ENCODE assay signal across 19 mouse cellular contexts in genomic region chr12:111447898-111448760, GRCm38 (mm10). TPM values are rescaled to one million over a fixed set of nuclear protein-coding genes. Genes with fewer than 3 reads are reported as not detected.
DNase-seq lines count a peak whose midpoint lies in the region; ATAC-seq lines count a peak whose summit lies in the region.
"Had no signal": no experiment of that assay in that cellular context is flagged by ENCODE, and none has a peak within 500 bp of the region (broad histone marks: within the 10 kb centered on the region; RNA-seq: fewer than 3 reads in every experiment).

No protein-coding gene starts in this region.

- peaks cover 69% of the 10 kb centered on the region for H3K4me1 ChIP-seq in heart, embryonic 10.5 days
- peaks cover 61% of the 10 kb centered on the region for H3K4me1 ChIP-seq in heart, embryonic 12.5 days (replicated peaks)
- H3K4me1 ChIP-seq in liver, embryonic 12.5 days: peaks cover 78% of the 10 kb centered on the region
- no peaks in the 10 kb centered on the region for H3K4me1 ChIP-seq in midbrain, embryonic 14.5 days (ENCODE audit: control insufficient read depth, insufficient read depth, low read length)
- peaks cover 7% of the 10 kb centered on the region; the same call in 1 of the 2 replicates for H3K4me1 ChIP-seq in forebrain, embryonic 16.5 days (replicated peaks; ENCODE audit: control insufficient read depth, insufficient read depth, low read length)

- peaks cover 98% of the 10 kb centered on the region for H3K27me3 ChIP-seq in heart, embryonic 10.5 days (ENCODE audit: insufficient read depth, poor library complexity, severe bottlenecking)
- peaks cover 99% of the 10 kb centered on the region for H3K27me3 ChIP-seq in heart, embryonic 12.5 days (replicated peaks)
- H3K27me3 ChIP-seq in liver, embryonic 12.5 days (replicated peaks): peaks cover 66% of the 10 kb centered on the region
- peaks cover 72% of the 10 kb centered on the region for H3K27me3 ChIP-seq in midbrain, embryonic 14.5 days (ENCODE audit: control insufficient read depth, insufficient read depth, low read length)
- peaks cover 81% of the 10 kb centered on the region for H3K27me3 ChIP-seq in forebrain, embryonic 16.5 days (replicated peaks; ENCODE audit: control insufficient read depth, insufficient read depth, low read length)

- 35% methylated on average over 22 of the region's 22 CpGs for WGBS in heart, embryonic 10.5 days
- WGBS in heart, embryonic 12.5 days: 34% methylated on average over 22 of the region's 22 CpGs
- WGBS in liver, embryonic 12.5 days (ENCODE audit: insufficient replicate concordance): 75% methylated on average over 22 of the region's 22 CpGs
- WGBS in midbrain, embryonic 14.5 days: 14% methylated on average over 22 of the region's 22 CpGs
- 11% methylated on average over 22 of the region's 22 CpGs for WGBS in forebrain, embryonic 16.5 days

- no peak for DNase-seq in heart, embryonic 10.5 days (ENCODE audit: low spot score)
- no peak for DNase-seq in liver
- peak; percentile 38 for DNase-seq in kidney, postnatal 10 days
- no peak for DNase-seq in midbrain, embryonic 14.5 days
- no peak for DNase-seq in layer of hippocampus, adult 18-20 months (ENCODE audit: low spot score in 2 of 2)
- DNase-seq: adrenal gland, adult 8-10 months; cerebellum, adult 9-10 months; heart, postnatal 14 days; spleen, adult 18-20 months; thymus, postnatal 4 days had no signal

- no peak overlapping the region for H3K27ac ChIP-seq in heart, embryonic 10.5 days
- H3K27ac ChIP-seq in heart, embryonic 12.5 days (ENCODE audit: poor library complexity, severe bottlenecking): no peak overlapping the region
- no peak overlapping the region for H3K27ac ChIP-seq in liver, embryonic 12.5 days
- H3K27ac ChIP-seq in midbrain, embryonic 14.5 days (replicated peaks; ENCODE audit: low read depth, low read length): no peak overlapping the region
- H3K27ac ChIP-seq in forebrain, embryonic 16.5 days (ENCODE audit: low read length): no peak overlapping the region
- H3K27ac ChIP-seq: forebrain, embryonic 15.5 days; neural tube, embryonic 15.5 days; stomach, postnatal 0 days had no signal

- peaks cover 11% of the 10 kb centered on the region for H3K36me3 ChIP-seq in heart, embryonic 10.5 days
- no peaks in the 10 kb centered on the region for H3K36me3 ChIP-seq in heart, embryonic 12.5 days
- H3K36me3 ChIP-seq in liver, embryonic 12.5 days: peaks cover 88% of the 10 kb centered on the region
- H3K36me3 ChIP-seq in midbrain, embryonic 14.5 days (ENCODE audit: control insufficient read depth, insufficient read depth, low read length): no peaks in the 10 kb centered on the region
- H3K36me3 ChIP-seq in forebrain, embryonic 16.5 days (ENCODE audit: control insufficient read depth, insufficient read depth): no peaks in the 10 kb centered on the region
- H3K36me3 ChIP-seq: forebrain, embryonic 15.5 days; neural tube, embryonic 15.5 days had no signal

- H3K9me3 ChIP-seq in heart, embryonic 10.5 days: no peaks in the 10 kb centered on the region
- no peaks in the 10 kb centered on the region for H3K9me3 ChIP-seq in heart, embryonic 12.5 days (replicated peaks)
- H3K9me3 ChIP-seq in liver, embryonic 12.5 days (replicated peaks): no peaks in the 10 kb centered on the region
- H3K9me3 ChIP-seq in midbrain, embryonic 14.5 days (ENCODE audit: control insufficient read depth, low read length): no peaks in the 10 kb centered on the region
- H3K9me3 ChIP-seq in forebrain, embryonic 16.5 days (ENCODE audit: control insufficient read depth, low read length): no peaks in the 10 kb centered on the region
- H3K9me3 ChIP-seq: forebrain, embryonic 15.5 days; liver, embryonic 15.5 days; neural tube, embryonic 15.5 days had no signal

- 0 out of 2 replicates have a peak overlapping the region, but pooled peaks have one; percentile 25 for H3K4me3 ChIP-seq in heart, embryonic 10.5 days
- no peak overlapping the region for H3K4me3 ChIP-seq in heart, embryonic 12.5 days
- no peak overlapping the region for H3K4me3 ChIP-seq in liver, embryonic 12.5 days
- no peak overlapping the region for H3K4me3 ChIP-seq in midbrain, embryonic 14.5 days (replicated peaks; ENCODE audit: low read depth, low read length)
- H3K4me3 ChIP-seq in forebrain, embryonic 16.5 days (replicated peaks; ENCODE audit: low read length): no peak overlapping the region
- H3K4me3 ChIP-seq: forebrain, embryonic 15.5 days; liver, embryonic 15.5 days; neural tube, embryonic 15.5 days had no signal

- H3K4me2 ChIP-seq in heart, embryonic 12.5 days: no peak overlapping the region
- 0 out of 2 replicates have a peak overlapping the region, but pooled peaks have one; percentile 84 for H3K4me2 ChIP-seq in liver, embryonic 12.5 days
- no peak overlapping the region for H3K4me2 ChIP-seq in midbrain, embryonic 14.5 days (ENCODE audit: low read length)
- no peak overlapping the region for H3K4me2 ChIP-seq in forebrain, embryonic 16.5 days (ENCODE audit: low read length)
- H3K4me2 ChIP-seq: forebrain, embryonic 15.5 days; liver, embryonic 15.5 days; neural tube, embryonic 15.5 days had no signal

- ATAC-seq in heart, embryonic 12.5 days (ENCODE audit: insufficient number of reproducible peaks, low FRiP score): no peak
- ATAC-seq in liver, embryonic 12.5 days: no peak
- ATAC-seq in midbrain, embryonic 14.5 days (ENCODE audit: low FRiP score, low TSS enrichment): no peak
- ATAC-seq in forebrain, embryonic 16.5 days: no peak
- ATAC-seq: forebrain, embryonic 15.5 days had no signal

- H3K9ac ChIP-seq in heart, embryonic 12.5 days: no peak overlapping the region
- H3K9ac ChIP-seq in liver, embryonic 12.5 days: no peak overlapping the region
- no peak overlapping the region for H3K9ac ChIP-seq in midbrain, embryonic 14.5 days (replicated peaks; ENCODE audit: low read length)
- H3K9ac ChIP-seq in forebrain, embryonic 16.5 days (replicated peaks; ENCODE audit: low read depth, low read length): no peak overlapping the region
- H3K9ac ChIP-seq: forebrain, embryonic 15.5 days; liver, embryonic 15.5 days; neural tube, embryonic 15.5 days had no signal

RNA-seq across cellular contexts. Expression of gene Tnfaip2, which starts 5.9 kb away (rescaled TPM):
- 12.1 and 12.8 TPM in 2 replicates for polyA plus RNA-seq in heart, embryonic 10.5 days (2016; fragmentation: Nextera tagmentation; extraction: Ambion mirVana)
- 7.4 and 12.0 TPM in 2 replicates for polyA plus RNA-seq in heart, embryonic 12.5 days (2016; fragmentation: Nextera tagmentation; extraction: Ambion mirVana)
- 88.6 and 94.9 TPM in 2 replicates for polyA plus RNA-seq in liver, embryonic 12.5 days (2016; fragmentation: Nextera tagmentation; extraction: Ambion mirVana)
- polyA plus RNA-seq in midbrain, embryonic 14.5 days (2014; fragmentation: Nextera tagmentation; extraction: Ambion mirVana): 0.28 and 0.82 TPM in 2 replicates
- 0.63 and 0.84 TPM in 2 replicates for polyA plus RNA-seq in forebrain, embryonic 16.5 days (2015; fragmentation: Nextera tagmentation; extraction: Ambion mirVana)
- 1 to 10 TPM in 1 of 2 experiments, under 1 TPM in 1; 0.30 to 1.7 TPM for total RNA-seq in layer of hippocampus, adult 18-20 months (2021)

RNA-seq across cellular contexts. Expression of gene Exoc3l4, which starts 31.3 kb away (rescaled TPM):
- polyA plus RNA-seq in heart, embryonic 10.5 days (2016; fragmentation: Nextera tagmentation; extraction: Ambion mirVana): 14.5 and 14.6 TPM in 2 replicates
- polyA plus RNA-seq in heart, embryonic 12.5 days (2016; fragmentation: Nextera tagmentation; extraction: Ambion mirVana): 8.5 and 10.1 TPM in 2 replicates
- polyA plus RNA-seq in liver, embryonic 12.5 days (2016; fragmentation: Nextera tagmentation; extraction: Ambion mirVana): 15.5 and 18.2 TPM in 2 replicates
- polyA plus RNA-seq in midbrain, embryonic 14.5 days (2014; fragmentation: Nextera tagmentation; extraction: Ambion mirVana): 1.6 and 2.1 TPM in 2 replicates
- polyA plus RNA-seq in forebrain, embryonic 16.5 days (2015; fragmentation: Nextera tagmentation; extraction: Ambion mirVana): 1.9 and 2.5 TPM in 2 replicates
- total RNA-seq in layer of hippocampus, adult 18-20 months (2021): 1 to 10 TPM; 6.1 to 7.1 TPM
- total RNA-seq: monocyte, adult 5-6 weeks had no signal

RNA-seq across cellular contexts. Expression of gene Gm266, which starts 37.5 kb away (rescaled TPM):
- polyA plus RNA-seq in heart, embryonic 10.5 days (2016; fragmentation: Nextera tagmentation; extraction: Ambion mirVana): 4.6 and 15.2 TPM in 2 replicates
- polyA plus RNA-seq in heart, embryonic 12.5 days (2016; fragmentation: Nextera tagmentation; extraction: Ambion mirVana): 2.1 and 2.4 TPM in 2 replicates
- polyA plus RNA-seq in liver, embryonic 12.5 days (2016; fragmentation: Nextera tagmentation; extraction: Ambion mirVana): 1.8 and 2.4 TPM in 2 replicates
- 1.5 and 1.9 TPM in 2 replicates for polyA plus RNA-seq in midbrain, embryonic 14.5 days (2014; fragmentation: Nextera tagmentation; extraction: Ambion mirVana)
- polyA plus RNA-seq in forebrain, embryonic 16.5 days (2015; fragmentation: Nextera tagmentation; extraction: Ambion mirVana): 0.23 and 1.1 TPM in 2 replicates
- 1 to 10 TPM; 3.7 to 3.9 TPM for total RNA-seq in layer of hippocampus, adult 18-20 months (2021)
- total RNA-seq: adrenal gland, adult 8-10 months; monocyte, adult 5-6 weeks had no signal

RNA-seq across cellular contexts. Expression of gene Lbhd2, which starts 41.5 kb away (rescaled TPM):
- polyA plus RNA-seq in heart, embryonic 10.5 days (2016; fragmentation: Nextera tagmentation; extraction: Ambion mirVana): 0.21 and 0.30 TPM in 2 replicates
- 0.31 TPM in 1 of 2 replicates, not detected in the other for polyA plus RNA-seq in heart, embryonic 12.5 days (2016; fragmentation: Nextera tagmentation; extraction: Ambion mirVana)
- polyA plus RNA-seq in liver, embryonic 12.5 days (2016; fragmentation: Nextera tagmentation; extraction: Ambion mirVana): 0.28 TPM in 1 of 2 replicates, not detected in the other
- 2.0 and 3.3 TPM in 2 replicates for polyA plus RNA-seq in midbrain, embryonic 14.5 days (2014; fragmentation: Nextera tagmentation; extraction: Ambion mirVana)
- polyA plus RNA-seq in forebrain, embryonic 16.5 days (2015; fragmentation: Nextera tagmentation; extraction: Ambion mirVana): 1.3 and 4.5 TPM in 2 replicates
- 1 to 10 TPM in 1 of 2 experiments, under 1 TPM in 1; 0.53 to 1.2 TPM for total RNA-seq in layer of hippocampus, adult 18-20 months (2021)
- total RNA-seq: heart, postnatal 14 days; monocyte, adult 5-6 weeks had no signal
- polyA plus RNA-seq: gonadal fat pad, adult 2 months; liver, embryonic 15.5 days had no signal
